Mouse (Mus musculus) kidney, adult 2 months (tissue): ENCODE measurements around the gene Bcr.

Experiments
- CTCF ChIP-seq: fragments of 200-500 bp; conservative IDR thresholded peaks from 2 replicates; pipeline ENCODE4 v1.5.1; 2011; ENCODE audit warnings: low read depth, mild to moderate bottlenecking, control low read depth, low read length, moderate library complexity, mixed read lengths; ENCODE audit not compliant: insufficient read depth, insufficient read length
- POLR2A ChIP-seq: fragments of 200-500 bp; IDR thresholded peaks from one replicate; pipeline ENCODE4 v1.6.1; 2011; ENCODE audit warnings: low read depth, low read length, control low read depth

DNA sequence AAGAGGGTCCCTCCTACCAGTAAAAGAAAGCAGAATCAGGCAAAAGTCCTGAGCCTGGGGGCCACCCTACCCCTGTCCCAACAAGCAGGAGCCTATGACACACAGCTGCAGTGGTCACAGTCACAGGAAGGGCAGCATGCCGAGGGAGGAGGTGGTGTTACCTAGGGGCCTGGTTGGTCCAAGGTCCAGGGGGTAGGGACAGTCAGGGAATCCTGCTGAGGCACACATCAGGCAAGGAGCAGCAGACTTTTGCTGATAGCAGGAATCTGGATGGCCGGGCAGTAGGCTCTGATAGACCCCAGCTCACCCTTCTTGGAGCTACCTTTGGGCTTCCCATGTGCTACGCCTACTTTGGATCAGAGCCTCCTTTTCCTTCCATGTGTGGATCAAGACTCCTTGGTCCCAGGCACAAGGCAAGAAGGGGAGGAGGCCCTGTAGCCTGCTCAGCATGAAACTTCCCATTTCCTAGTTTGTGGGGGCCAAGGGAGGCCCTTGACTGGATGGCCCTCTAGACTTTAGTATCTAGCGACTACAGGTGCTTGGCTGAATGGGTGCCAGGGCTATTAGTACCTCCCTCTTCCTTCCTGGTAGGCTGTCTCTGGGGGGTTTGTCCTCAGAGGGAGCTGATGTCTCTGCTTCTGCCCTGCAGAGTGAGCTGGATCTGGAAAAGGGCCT lies 70.1 kb downstream of the Bcr start:
- TF ChIP-seq CTCF (no peak), POLR2A (no peak)
